Mouse (Mus musculus): ENCODE data around the gene Npc1l1. TPM values are rescaled to one million over a fixed set of nuclear protein-coding genes. Genes with fewer than 3 reads are reported as not detected.

Gene Npc1l1
- polyA plus RNA-seq, 1 experiment: not detected

- WGBS: 53% methylated on average over 1 of the region's 1 CpGs
- Histone ChIP-seq H3K27ac (ENCODE audit: insufficient read depth, low read depth, low read length) (no peak overlapping the region), H3K4me3 (ENCODE audit: insufficient read depth, low read depth, low read length) (no peak overlapping the region), H3K4me1 (ENCODE audit: control insufficient read depth, insufficient read depth, low read length) (peaks cover 24% of the 10 kb centered on the region)
- TF ChIP-seq CTCF (IDR thresholded peaks at IDR 0.05; ENCODE audit: insufficient read depth, low read depth, low read length) (no peak), POLR2A (IDR thresholded peaks at IDR 0.05; ENCODE audit: insufficient read depth, low read depth, low read length) (no peak)
These were observed 54.4 kb downstream of the Npc1l1 start for GRCm38 (mm10) chr11:6175506-6175905.

GRCm38 (mm10) chr11:6174719-6175118 is 55.2 kb downstream of the Npc1l1 start:
- peak overlapping the region; percentile 71 for H3K27ac ChIP-seq (ENCODE audit: insufficient read depth, low read depth, low read length)
- TF ChIP-seq POLR2A (IDR thresholded peaks at IDR 0.05; ENCODE audit: insufficient read depth, low read depth, low read length): no peak
- TF ChIP-seq CTCF (IDR thresholded peaks at IDR 0.05; ENCODE audit: insufficient read depth, low read depth, low read length): no peak
- no peak overlapping the region for H3K4me3 ChIP-seq (ENCODE audit: insufficient read depth, low read depth, low read length)
- peaks cover 21% of the 10 kb centered on the region for H3K4me1 ChIP-seq (ENCODE audit: control insufficient read depth, insufficient read depth, low read length)
- 29% methylated on average over 7 of the region's 7 CpGs for WGBS

- Histone ChIP-seq H3K4me1 (ENCODE audit: control insufficient read depth, insufficient read depth, low read length) (peaks cover 7% of the 10 kb centered on the region), H3K27ac (ENCODE audit: insufficient read depth, low read depth, low read length) (no peak overlapping the region), H3K4me3 (ENCODE audit: insufficient read depth, low read depth, low read length) (no peak overlapping the region)
- WGBS: 68% methylated on average over 2 of the region's 2 CpGs
- TF ChIP-seq CTCF (IDR thresholded peaks at IDR 0.05; ENCODE audit: insufficient read depth, low read depth, low read length) (no peak), POLR2A (IDR thresholded peaks at IDR 0.05; ENCODE audit: insufficient read depth, low read depth, low read length) (no peak)
These were observed 60.8 kb downstream of the Npc1l1 start for GRCm38 (mm10) chr11:6169041-6169663.

GRCm38 (mm10) chr11:6166351-6166750 is 63.6 kb downstream of the Npc1l1 start:
- Histone ChIP-seq H3K4me1 (ENCODE audit: control insufficient read depth, insufficient read depth, low read length) (peaks cover 10% of the 10 kb centered on the region), H3K4me3 (ENCODE audit: insufficient read depth, low read depth, low read length) (no peak overlapping the region), H3K27ac (ENCODE audit: insufficient read depth, low read depth, low read length) (no peak overlapping the region)
- WGBS: 65% methylated on average over 12 of the region's 12 CpGs
- TF ChIP-seq CTCF (IDR thresholded peaks at IDR 0.05; ENCODE audit: insufficient read depth, low read depth, low read length) (no peak), POLR2A (IDR thresholded peaks at IDR 0.05; ENCODE audit: insufficient read depth, low read depth, low read length) (no peak)

- 81% methylated on average over 7 of the region's 7 CpGs for WGBS
- H3K4me3 ChIP-seq (ENCODE audit: insufficient read depth, low read depth, low read length): no peak overlapping the region
- no peak for TF ChIP-seq POLR2A (IDR thresholded peaks at IDR 0.05; ENCODE audit: insufficient read depth, low read depth, low read length)
- TF ChIP-seq CTCF (IDR thresholded peaks at IDR 0.05; ENCODE audit: insufficient read depth, low read depth, low read length): no peak
- H3K27ac ChIP-seq (ENCODE audit: insufficient read depth, low read depth, low read length): no peak overlapping the region
- H3K4me1 ChIP-seq (ENCODE audit: control insufficient read depth, insufficient read depth, low read length): peaks cover 10% of the 10 kb centered on the region
These were observed 64.4 kb downstream of the Npc1l1 start for GRCm38 (mm10) chr11:6165391-6166081.

GRCm38 (mm10) chr11:6164781-6165180 is 65.2 kb downstream of the Npc1l1 start:
- WGBS: 94% methylated on average over 7 of the region's 7 CpGs
- no peak overlapping the region for H3K4me3 ChIP-seq (ENCODE audit: insufficient read depth, low read depth, low read length)
- H3K4me1 ChIP-seq (ENCODE audit: control insufficient read depth, insufficient read depth, low read length): peaks cover 10% of the 10 kb centered on the region
- TF ChIP-seq POLR2A (IDR thresholded peaks at IDR 0.05; ENCODE audit: insufficient read depth, low read depth, low read length): no peak
- TF ChIP-seq CTCF (IDR thresholded peaks at IDR 0.05; ENCODE audit: insufficient read depth, low read depth, low read length): no peak
- H3K27ac ChIP-seq (ENCODE audit: insufficient read depth, low read depth, low read length): no peak overlapping the region

GRCm38 (mm10) chr11:6163706-6164105 is 66.2 kb downstream of the Npc1l1 start:
- WGBS: 48% methylated on average over 12 of the region's 12 CpGs
- peaks cover 10% of the 10 kb centered on the region for H3K4me1 ChIP-seq (ENCODE audit: control insufficient read depth, insufficient read depth, low read length)
- H3K4me3 ChIP-seq (ENCODE audit: insufficient read depth, low read depth, low read length): no peak overlapping the region
- TF ChIP-seq CTCF (IDR thresholded peaks at IDR 0.05; ENCODE audit: insufficient read depth, low read depth, low read length): no peak
- no peak for TF ChIP-seq POLR2A (IDR thresholded peaks at IDR 0.05; ENCODE audit: insufficient read depth, low read depth, low read length)
- H3K27ac ChIP-seq (ENCODE audit: insufficient read depth, low read depth, low read length): no peak overlapping the region

GRCm38 (mm10) chr11:6163062-6163461 is 66.9 kb downstream of the Npc1l1 start:
- TF ChIP-seq CTCF (IDR thresholded peaks at IDR 0.05; ENCODE audit: insufficient read depth, low read depth, low read length) (no peak), POLR2A (IDR thresholded peaks at IDR 0.05; ENCODE audit: insufficient read depth, low read depth, low read length) (no peak)
- Histone ChIP-seq H3K4me1 (ENCODE audit: control insufficient read depth, insufficient read depth, low read length) (peaks cover 10% of the 10 kb centered on the region), H3K4me3 (ENCODE audit: insufficient read depth, low read depth, low read length) (no peak overlapping the region), H3K27ac (ENCODE audit: insufficient read depth, low read depth, low read length) (no peak overlapping the region; the same call in 1 of the 2 replicates)
- WGBS: 88% methylated on average over 3 of the region's 3 CpGs

GRCm38 (mm10) chr11:6161549-6161948 is 68.4 kb downstream of the Npc1l1 start:
- TF ChIP-seq CTCF (IDR thresholded peaks at IDR 0.05; ENCODE audit: insufficient read depth, low read depth, low read length): no peak
- no peak for TF ChIP-seq POLR2A (IDR thresholded peaks at IDR 0.05; ENCODE audit: insufficient read depth, low read depth, low read length)
- H3K4me1 ChIP-seq (ENCODE audit: control insufficient read depth, insufficient read depth, low read length): peaks cover 16% of the 10 kb centered on the region
- no peak overlapping the region for H3K27ac ChIP-seq (ENCODE audit: insufficient read depth, low read depth, low read length)
- no peak overlapping the region for H3K4me3 ChIP-seq (ENCODE audit: insufficient read depth, low read depth, low read length)

Other genes with a start within 250 kb of the Npc1l1 start
- gene Camk2b, start 163.8 kb downstream of the Npc1l1 start, polyA plus RNA-seq (2012; ENCODE audit: insufficient read depth, insufficient read length, low replicate concordance, missing spikeins): 150 and 183 TPM in 2 replicates
- not detected in 2 replicates for gene A730071L15Rik, start 30.1 kb downstream of the Npc1l1 start, polyA plus RNA-seq (2012; ENCODE audit: insufficient read depth, insufficient read length, low replicate concordance, missing spikeins)
- gene Nudcd3, start 29.7 kb downstream of the Npc1l1 start, polyA plus RNA-seq (2012; ENCODE audit: insufficient read depth, insufficient read length, low replicate concordance, missing spikeins): not detected in 2 replicates
- not detected in 2 replicates for gene Ddx56, start 37.6 kb upstream of the Npc1l1 start, polyA plus RNA-seq (2012; ENCODE audit: insufficient read depth, insufficient read length, low replicate concordance, missing spikeins)
- not detected in 2 replicates for gene Tmed4, start 44.7 kb upstream of the Npc1l1 start, polyA plus RNA-seq (2012; ENCODE audit: insufficient read depth, insufficient read length, low replicate concordance, missing spikeins)
- 123 and 426 TPM in 2 replicates for gene Ogdh, start 61.5 kb upstream of the Npc1l1 start, polyA plus RNA-seq (2012; ENCODE audit: insufficient read depth, insufficient read length, low replicate concordance, missing spikeins)
- not detected in 2 replicates for gene Zmiz2, start 158.9 kb upstream of the Npc1l1 start, polyA plus RNA-seq (2012; ENCODE audit: insufficient read depth, insufficient read length, low replicate concordance, missing spikeins)
- gene Ppia, start 185.3 kb upstream of the Npc1l1 start, polyA plus RNA-seq (2012; ENCODE audit: insufficient read depth, insufficient read length, low replicate concordance, missing spikeins): 1,597 TPM in 1 of 2 replicates, not detected in the other
- not detected in 2 replicates for gene H2afv, start 214.3 kb upstream of the Npc1l1 start, polyA plus RNA-seq (2012; ENCODE audit: insufficient read depth, insufficient read length, low replicate concordance, missing spikeins)
- gene Purb, start 245.8 kb upstream of the Npc1l1 start, polyA plus RNA-seq (2012; ENCODE audit: insufficient read depth, insufficient read length, low replicate concordance, missing spikeins): 146 and 170 TPM in 2 replicates

Measured in olfactory bulb, adult 2 months (tissue).